Mouse (Mus musculus) ZHBTc4 (cell line): ENCODE results near the gene Slfn9.
A peak's percentile ranks its signal among the peaks of the same experiment; 100 is the strongest.
"Not testable (repeated sequence)": the region's sequence is repeated elsewhere in the genome, so short reads cannot be mapped to it uniquely, and the experiment has no call there.

Source experiments
- DNase-seq: peaks from one replicate; pipeline ENCODE4 v3.0.0-alpha.2; 2011; ENCODE audit warnings: low read depth, low spot score

The Slfn9 gene

GRCm38 (mm10) chr11:82956925-82957324 lies 34.7 kb downstream of the Slfn9 start:
- DNase-seq: no peak

- DNase-seq: no peak
Measured at GRCm38 (mm10) chr11:82954631-82955030, 37.0 kb downstream of the Slfn9 start.

- no peak for DNase-seq
Measured at GRCm38 (mm10) chr11:82952612-82953542, 38.8 kb downstream of the Slfn9 start.

- DNase-seq: peak; percentile 54
Measured at GRCm38 (mm10) chr11:82951865-82952611, 39.6 kb downstream of the Slfn9 start.

- DNase-seq: no peak
Measured at GRCm38 (mm10) chr11:82950736-82951481, 40.7 kb downstream of the Slfn9 start, which contains the start of gene Slfn5. Slfn5 (plus strand) TSS chr11:82951349.

- no peak for DNase-seq
Measured at GRCm38 (mm10) chr11:82949036-82949435, 42.6 kb downstream of the Slfn9 start.

GRCm38 (mm10) chr11:82947457-82947856 lies 44.2 kb downstream of the Slfn9 start:
- peak; percentile 43 for DNase-seq

- DNase-seq: no peak
Measured at GRCm38 (mm10) chr11:82945636-82946035, 46.0 kb downstream of the Slfn9 start.

- no peak for DNase-seq
Measured at GRCm38 (mm10) chr11:82943336-82943735, 48.3 kb downstream of the Slfn9 start.

GRCm38 (mm10) chr11:82933186-82933585 lies 58.4 kb downstream of the Slfn9 start:
- peak; percentile 35 for DNase-seq

GRCm38 (mm10) chr11:82931671-82932450 lies 59.8 kb downstream of the Slfn9 start:
- DNase-seq: peak; percentile 22

GRCm38 (mm10) chr11:82931161-82931560 lies 60.5 kb downstream of the Slfn9 start:
- DNase-seq: not testable (repeated sequence)

GRCm38 (mm10) chr11:82930391-82930955 lies 61.2 kb downstream of the Slfn9 start:
- DNase-seq: peak; percentile 49

GRCm38 (mm10) chr11:82929633-82929950 lies 62.0 kb downstream of the Slfn9 start:
- no peak for DNase-seq

- DNase-seq: no peak
Measured at GRCm38 (mm10) chr11:82928897-82929632, 62.6 kb downstream of the Slfn9 start.
